Mouse (Mus musculus) heart, adult 11 months (tissue): Measurements from ENCODE around the gene Hist3h2ba.
"Not testable (repeated sequence)": the region's sequence is repeated elsewhere in the genome, so short reads cannot be mapped to it uniquely, and the experiment has no call there.

Source experiments
- DNase-seq: peaks from one replicate; pipeline ENCODE4 v3.0.0; 2022

Gene Hist3h2ba

GRCm38 (mm10) chr11:58939088-58939439 is 9.7 kb upstream of the Hist3h2ba start:
- DNase-seq = no peak

- DNase-seq = peak; percentile 62
Observed at GRCm38 (mm10) chr11:58944136-58944535, 4.6 kb upstream of the Hist3h2ba start.

GRCm38 (mm10) chr11:58947306-58947705 is 1.4 kb upstream of the Hist3h2ba start:
- no peak for DNase-seq

DNA sequence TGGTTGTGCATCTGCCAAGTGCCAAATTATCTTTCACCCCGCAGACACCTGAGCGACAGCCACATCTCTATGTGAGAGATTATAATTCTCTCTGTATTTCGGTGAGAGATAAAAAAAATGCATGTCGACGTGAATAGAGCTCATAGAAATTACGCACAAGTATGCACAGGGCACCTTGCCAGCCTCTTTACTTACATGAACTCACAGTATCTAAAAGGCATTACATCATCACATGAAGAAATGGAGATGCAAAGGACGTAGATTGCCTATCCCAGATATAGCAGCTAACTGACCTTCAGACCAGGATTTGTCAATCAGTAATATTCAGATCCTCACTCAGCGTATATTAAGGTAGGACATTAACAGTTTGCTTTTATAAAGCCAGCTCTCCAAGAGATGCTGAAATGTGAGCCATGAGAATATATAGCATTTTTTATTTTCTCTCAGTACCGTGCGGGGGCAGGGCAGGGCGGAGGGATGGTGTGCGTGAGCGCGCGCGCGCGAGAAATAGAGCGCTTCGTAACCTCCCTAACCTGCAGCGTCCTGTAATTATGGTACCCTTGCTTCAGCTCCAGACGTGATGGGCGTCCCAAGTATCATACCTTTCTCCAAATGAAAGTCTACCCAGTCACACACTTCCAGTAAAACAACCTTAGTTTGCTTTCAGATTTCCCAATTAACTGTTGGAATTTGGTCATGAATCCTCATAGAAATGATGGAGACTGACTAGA is 757 bp upstream of the Hist3h2ba start:
- no peak for DNase-seq

DNA sequence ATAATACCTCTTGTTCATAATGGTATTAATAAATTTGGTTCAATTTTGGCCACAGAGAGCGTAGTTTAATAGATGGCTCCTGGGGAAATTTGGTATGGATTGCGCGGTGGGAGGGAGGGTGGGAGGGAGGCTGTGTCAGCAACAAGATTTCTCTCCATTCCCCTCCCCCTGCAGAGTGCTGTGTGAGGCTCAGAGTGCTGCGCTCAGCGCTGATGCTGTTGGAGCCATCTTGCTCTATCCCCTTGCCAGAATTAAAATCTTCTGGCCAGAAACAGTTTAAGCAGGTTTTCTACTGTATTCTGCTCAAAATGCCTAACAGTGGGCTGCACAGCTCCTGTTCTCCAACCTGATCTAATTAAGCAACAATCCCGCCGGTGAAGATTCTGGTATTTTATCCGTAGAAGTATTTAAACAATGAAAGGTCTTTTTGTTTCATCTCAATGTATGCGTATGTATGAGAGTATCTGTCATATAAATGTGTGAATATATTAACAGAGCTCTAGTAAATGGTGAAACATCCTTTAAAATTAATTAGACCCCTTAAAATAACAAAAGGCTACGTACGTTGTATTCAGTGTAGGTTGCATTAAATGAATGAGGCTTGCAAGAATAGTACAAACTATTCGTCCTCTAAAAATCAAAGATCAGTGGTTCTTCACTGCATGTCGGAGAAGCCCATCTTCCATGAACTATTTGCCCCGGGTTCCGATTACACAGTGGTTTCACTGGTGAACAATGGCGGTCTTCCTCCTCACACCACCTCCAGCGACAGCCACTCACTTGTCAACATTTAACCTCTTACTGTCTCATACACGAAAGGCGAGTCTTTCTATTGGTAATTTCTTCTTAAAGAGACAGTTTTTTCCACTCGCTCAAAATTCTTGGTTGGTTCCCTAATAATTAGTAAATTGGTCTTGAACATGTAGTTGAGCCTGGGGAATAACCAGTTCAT is 1.0 kb downstream of the Hist3h2ba start:
- no peak for DNase-seq

DNA sequence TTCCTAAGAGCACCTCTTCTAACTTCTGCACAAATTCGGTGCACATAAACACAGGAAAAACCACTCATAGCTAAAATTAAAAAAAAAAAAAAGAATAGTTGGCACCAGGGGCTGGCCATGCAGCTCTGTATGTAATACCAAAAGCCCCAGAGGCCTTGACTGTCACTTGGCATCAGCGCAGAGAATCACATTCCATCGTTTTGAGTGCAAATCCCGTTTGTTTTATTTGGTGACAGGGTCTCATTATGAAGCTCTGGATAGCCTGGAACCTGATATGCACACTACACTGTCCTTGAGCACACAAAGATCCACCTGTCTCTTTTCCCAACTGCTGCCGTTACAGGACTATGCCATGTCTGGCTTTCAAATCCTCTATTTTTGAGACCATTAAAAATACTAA is 2.5 kb downstream of the Hist3h2ba start:
- DNase-seq = no peak

GRCm38 (mm10) chr11:58953351-58954169 is 4.8 kb downstream of the Hist3h2ba start:
- no peak for DNase-seq

- DNase-seq = not testable (repeated sequence)
Observed at GRCm38 (mm10) chr11:58954170-58954419, 5.4 kb downstream of the Hist3h2ba start.

- peak; percentile 99 for DNase-seq
Observed at GRCm38 (mm10) chr11:58954420-58955142, 5.9 kb downstream of the Hist3h2ba start, which contains the start of the genes Hist3h2a and Trim17. TSS of gene Hist3h2a (plus strand) at chr11:58954685. TSS of gene Trim17 (plus strand) at chr11:58954685.

DNA sequence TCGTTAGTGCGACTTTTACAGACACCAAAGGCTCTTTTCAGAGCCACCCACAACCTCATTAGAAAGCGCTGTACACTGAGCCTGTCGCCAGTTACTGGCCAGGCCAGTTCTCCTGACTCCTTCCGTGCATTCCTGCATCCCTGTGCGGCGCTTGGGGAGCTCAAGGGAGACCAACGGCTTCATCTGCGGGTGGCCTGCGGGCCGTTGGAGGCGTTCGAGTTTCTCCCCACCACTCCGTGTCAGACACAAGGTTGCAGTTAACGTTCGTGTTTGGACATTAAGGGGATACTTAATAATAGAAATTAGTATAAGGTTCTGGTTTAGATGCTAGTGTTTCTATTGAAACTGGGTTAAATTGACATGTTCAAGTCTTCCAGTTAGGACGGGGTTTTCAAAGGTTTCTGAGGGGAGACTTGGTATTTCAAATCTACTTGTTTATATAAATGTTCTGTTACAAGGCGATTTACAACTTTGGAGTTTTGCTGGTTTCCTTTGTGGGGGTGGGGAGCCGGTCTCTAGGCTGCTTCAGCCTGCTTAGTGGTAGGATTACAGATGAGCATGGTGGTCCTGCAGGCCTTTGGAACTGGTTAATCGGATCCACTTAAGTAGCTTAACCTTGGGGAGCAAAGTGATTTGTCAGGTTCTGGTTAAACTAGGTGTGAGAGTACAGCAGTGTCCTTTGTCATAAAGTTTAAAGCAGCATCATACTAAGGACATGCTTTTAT is 6.6 kb downstream of the Hist3h2ba start:
- no peak for DNase-seq

DNA sequence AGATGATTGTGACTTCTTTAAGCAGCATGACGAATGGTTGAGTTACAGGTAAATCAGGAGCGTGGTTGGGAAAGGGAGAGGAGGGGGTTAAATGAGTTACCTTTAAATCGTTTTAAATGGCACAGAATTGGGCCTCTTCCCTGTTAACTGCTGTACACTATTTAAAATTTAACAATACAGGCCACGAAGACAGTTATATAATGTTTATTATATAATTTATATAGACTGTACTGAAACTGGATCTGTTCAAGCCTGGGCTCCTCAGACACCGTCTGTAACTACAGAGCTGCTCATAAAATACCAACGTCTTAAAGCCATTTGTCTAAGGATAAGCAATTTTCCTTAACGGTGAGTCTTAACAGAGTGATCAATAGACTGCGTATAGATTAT is 7.1 kb downstream of the Hist3h2ba start:
- peak; percentile 28 for DNase-seq

- DNase-seq = peak; percentile 86
Observed at GRCm38 (mm10) chr11:58957226-58957914, 8.7 kb downstream of the Hist3h2ba start.

DNA sequence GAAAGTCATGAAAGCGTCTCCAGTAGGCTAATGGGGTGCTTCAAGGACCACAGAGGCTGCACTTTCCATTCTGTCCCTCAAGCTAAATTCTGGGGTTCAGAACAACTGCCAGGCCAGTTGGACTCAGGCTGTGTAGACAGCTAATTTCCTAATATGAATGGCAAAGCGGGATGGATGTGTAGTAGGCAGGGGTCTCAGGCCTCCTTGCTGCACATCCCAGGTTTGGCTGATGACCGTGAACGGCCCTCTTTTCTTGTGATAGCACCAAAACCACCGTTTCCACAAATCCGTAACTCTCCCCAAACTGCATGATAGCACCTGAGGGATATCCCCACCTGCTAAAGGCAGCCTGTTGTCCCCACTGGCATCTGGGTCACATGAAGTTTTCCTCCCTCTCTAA is 9.8 kb downstream of the Hist3h2ba start:
- peak; percentile 67 for DNase-seq

- DNase-seq = peak; percentile 88
Observed at GRCm38 (mm10) chr11:58959186-58959825, 10.6 kb downstream of the Hist3h2ba start.

DNA sequence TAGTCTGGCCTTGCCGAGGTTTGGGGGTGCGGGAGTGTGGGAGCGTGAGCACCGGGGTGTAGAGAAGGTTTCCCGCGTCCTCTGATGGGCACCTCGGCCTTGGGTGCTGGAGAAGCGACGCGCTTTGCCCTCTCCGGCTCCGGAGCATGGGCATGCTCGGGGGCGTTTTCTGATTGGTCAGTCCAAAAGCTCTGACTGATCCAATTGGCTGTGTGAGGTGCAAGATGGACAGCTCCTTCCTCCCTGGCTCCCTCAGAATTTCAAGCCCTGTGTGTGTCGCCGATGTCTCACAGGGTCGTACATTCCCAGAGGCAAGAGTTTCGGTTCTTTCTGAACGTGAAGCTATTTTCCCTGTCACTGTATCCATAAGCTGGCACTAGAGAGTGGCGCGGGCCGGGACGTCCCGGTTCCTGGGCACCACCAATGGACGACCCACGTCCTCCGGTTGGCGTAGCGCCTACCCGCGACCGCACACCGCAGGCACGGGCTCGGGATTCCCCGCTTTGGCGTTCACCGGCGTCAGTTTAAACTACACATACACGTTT is 11.3 kb downstream of the Hist3h2ba start:
- peak; percentile 99 for DNase-seq

GRCm38 (mm10) chr11:58961364-58962177 is 12.9 kb downstream of the Hist3h2ba start:
- peak; percentile 91 for DNase-seq

- DNase-seq = peak; percentile 94
Observed at GRCm38 (mm10) chr11:58963543-58963942, 14.8 kb downstream of the Hist3h2ba start.

DNA sequence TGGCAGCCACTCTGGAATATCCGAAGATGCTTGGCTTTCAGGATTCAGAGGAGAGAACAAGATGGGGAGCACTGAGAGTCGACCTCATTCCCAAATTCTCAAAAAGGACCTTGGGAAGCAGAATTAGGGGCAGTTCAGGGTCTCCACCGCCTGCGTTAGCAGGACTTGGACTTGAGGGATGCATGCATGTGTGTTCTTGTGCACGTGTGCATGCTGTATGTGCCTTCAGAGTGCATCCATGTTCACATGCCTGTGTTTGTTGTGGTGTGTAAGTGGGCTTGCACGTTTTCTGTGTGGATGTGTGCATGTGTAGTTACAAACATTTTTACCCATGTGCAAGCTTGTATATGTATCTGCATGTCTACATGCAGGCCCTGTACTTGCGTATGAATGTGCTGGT is 15.5 kb downstream of the Hist3h2ba start:
- peak; percentile 64 for DNase-seq

GRCm38 (mm10) chr11:58965001-58965760 is 16.5 kb downstream of the Hist3h2ba start:
- DNase-seq = peak; percentile 91
